In the genomic region with DNA sequence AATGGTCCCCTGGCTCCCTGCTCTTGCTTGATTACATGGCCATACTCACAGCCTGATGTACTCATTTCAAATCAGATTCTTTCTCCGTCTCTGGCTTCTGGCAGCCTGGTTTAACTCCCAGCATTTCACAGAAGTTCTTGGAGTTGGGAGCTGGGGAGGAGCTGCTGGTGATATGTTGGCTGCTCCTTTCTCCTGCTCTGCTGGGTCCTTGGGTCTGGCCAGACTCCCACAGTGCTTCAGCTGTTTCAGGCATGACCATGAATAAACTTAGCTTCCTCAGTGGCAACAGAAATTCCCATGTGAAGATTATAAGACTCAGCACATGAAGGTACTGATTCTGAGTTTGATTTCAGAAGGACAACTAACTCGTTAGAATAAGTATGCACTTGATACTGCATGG, we compare ENCODE assay signal across 26 mouse cellular contexts.
DNase-seq lines count a peak whose midpoint lies in the region; ATAC-seq lines count a peak whose summit lies in the region.
"Had no signal": no experiment of that assay in that cellular context is flagged by ENCODE, and none has a peak within 500 bp of the region (broad histone marks: within the 10 kb centered on the region; RNA-seq: fewer than 3 reads in every experiment).

No protein-coding gene starts in this region.

- H3K36me3 ChIP-seq in limb, embryonic 15.5 days, result no peaks in the 10 kb centered on the region
- H3K36me3 ChIP-seq in limb, embryonic 10.5 days, result no peaks in the 10 kb centered on the region
- H3K36me3 ChIP-seq: embryonic facial prominence, embryonic 12.5 days; forebrain, embryonic 12.5 days; heart, embryonic 15.5 days; hindbrain, embryonic 12.5 days; kidney, embryonic 15.5 days; midbrain, embryonic 10.5 days; neural tube, embryonic 13.5 days had no signal

- H3K27ac ChIP-seq in limb, embryonic 15.5 days, result 0 out of 2 replicates have a peak overlapping the region, but pooled peaks have one; percentile 9
- H3K27ac ChIP-seq in limb, embryonic 10.5 days, result no peak overlapping the region
- H3K27ac ChIP-seq: embryonic facial prominence, embryonic 12.5 days; forebrain, embryonic 12.5 days; heart, embryonic 15.5 days; hindbrain, embryonic 12.5 days; kidney, embryonic 15.5 days; liver, embryonic 14.5 days; midbrain, embryonic 10.5 days; neural tube, embryonic 13.5 days had no signal

- intact Hi-C loops in gastrocnemius, postnatal 36 days (cut with DNase I), result no loop called here

- no peaks in the 10 kb centered on the region for H3K9me3 ChIP-seq in limb, embryonic 15.5 days
- no peaks in the 10 kb centered on the region for H3K9me3 ChIP-seq in limb, embryonic 10.5 days (replicated peaks)
- H3K9me3 ChIP-seq: embryonic facial prominence, embryonic 12.5 days; forebrain, embryonic 12.5 days; heart, embryonic 15.5 days; hindbrain, embryonic 12.5 days; kidney, embryonic 15.5 days; midbrain, embryonic 10.5 days; neural tube, embryonic 13.5 days had no signal

- H3K9ac ChIP-seq in limb, embryonic 15.5 days, result no peak overlapping the region
- H3K9ac ChIP-seq: embryonic facial prominence, embryonic 12.5 days; forebrain, embryonic 12.5 days; heart, embryonic 15.5 days; hindbrain, embryonic 12.5 days; kidney, embryonic 15.5 days; liver, embryonic 14.5 days; neural tube, embryonic 13.5 days had no signal

- H3K4me3 ChIP-seq in limb, embryonic 15.5 days, result no peak overlapping the region
- no peak overlapping the region for H3K4me3 ChIP-seq in limb, embryonic 10.5 days
- H3K4me3 ChIP-seq: embryonic facial prominence, embryonic 12.5 days; erythroblast, embryonic 14.5 days; forebrain, embryonic 12.5 days; heart, embryonic 15.5 days; hindbrain, embryonic 12.5 days; kidney, embryonic 15.5 days; midbrain, embryonic 10.5 days; myocyte; neural tube, embryonic 13.5 days had no signal

- 61% methylated on average over 2 of the region's 2 CpGs for WGBS in limb, embryonic 15.5 days
- 90% methylated on average over 2 of the region's 2 CpGs for WGBS in limb, embryonic 10.5 days

- H3K4me1 ChIP-seq in limb, embryonic 15.5 days, result peaks cover 28% of the 10 kb centered on the region
- peaks cover 28% of the 10 kb centered on the region for H3K4me1 ChIP-seq in limb, embryonic 10.5 days
- H3K4me1 ChIP-seq: forebrain, embryonic 12.5 days had no signal

- H3K4me2 ChIP-seq in limb, embryonic 15.5 days, result no peak overlapping the region
- H3K4me2 ChIP-seq: embryonic facial prominence, embryonic 12.5 days; forebrain, embryonic 12.5 days; heart, embryonic 15.5 days; hindbrain, embryonic 12.5 days; kidney, embryonic 15.5 days; neural tube, embryonic 13.5 days had no signal

- ATAC-seq in limb, embryonic 15.5 days (ENCODE audit: insufficient number of reproducible peaks, low FRiP score, low TSS enrichment, low read depth), result no peak
- ATAC-seq: activated CD4-positive, CD25-positive, alpha-beta regulatory T cell, adult 4 months; midbrain, embryonic 16.5 days had no signal

- no peaks in the 10 kb centered on the region for H3K27me3 ChIP-seq in limb, embryonic 15.5 days
- no peaks in the 10 kb centered on the region for H3K27me3 ChIP-seq in limb, embryonic 10.5 days (ENCODE audit: low read depth, poor library complexity, severe bottlenecking)
- H3K27me3 ChIP-seq: embryonic facial prominence, embryonic 12.5 days; forebrain, embryonic 12.5 days; heart, embryonic 15.5 days; hindbrain, embryonic 12.5 days; kidney, embryonic 15.5 days; neural tube, embryonic 13.5 days had no signal

- DNase-seq in cerebellum, postnatal 10 days, result peak; percentile 63 to 83
- no peak for DNase-seq in cerebellum, adult 9-11 months
- peak; percentile 26 for DNase-seq in gastrocnemius, postnatal 25 days
- no peak for DNase-seq in gastrocnemius, postnatal 36 days
- no peak for DNase-seq in limb, embryonic 10.5 days (ENCODE audit: low spot score)
- DNase-seq in lung, postnatal 14 days, result peak; percentile 19
- DNase-seq in right cerebral cortex, adult 2 months (ENCODE audit: low spot score in 2 of 2), result no peak
- DNase-seq: adrenal gland, postnatal 10 days; kidney, adult 11 months; kidney, postnatal 36 days; layer of hippocampus, postnatal 36 days; retina, postnatal 1 day; thymus, adult 2 months had no signal

Comparison
In these comparisons a context has a peak if more than half of its experiments do, and no peak if none do; other contexts are left out.
1. DNase-seq: peak in cerebellum, postnatal 10 days (2 of 2), gastrocnemius, postnatal 25 days (single experiment) and lung, postnatal 14 days (single experiment); none in cerebellum, adult 9-11 months (single experiment), gastrocnemius, postnatal 36 days (0 of 2), limb, embryonic 10.5 days (single experiment) and right cerebral cortex, adult 2 months (0 of 2).